Mouse (Mus musculus): ENCODE measurements around the gene Mettl21c.

- no peak for TF ChIP-seq CTCF (IDR thresholded peaks at IDR 0.05; ENCODE audit: control insufficient read depth, insufficient read depth, low read length)
- TF ChIP-seq POLR2A (IDR thresholded peaks at IDR 0.05; ENCODE audit: borderline replicate concordance, control insufficient read depth, low read depth, low read length): no peak
Measured at GRCm38 (mm10) chr1:44015556-44015955, 4.3 kb downstream of the Mettl21c start.
